9 mouse cellular contexts compared by ENCODE assay signal in genomic region chr11:120577211-120578023, GRCm38 (mm10). TPM values are rescaled to one million over a fixed set of nuclear protein-coding genes. Genes with fewer than 3 reads are reported as not detected.
DNase-seq lines count a peak whose midpoint lies in the region; ATAC-seq and TF ChIP-seq lines count a peak whose summit lies in the region.
"Had no signal": no experiment of that assay in that cellular context is flagged by ENCODE, and none has a peak within 500 bp of the region (broad histone marks: within the 10 kb centered on the region; RNA-seq: fewer than 3 reads in every experiment).

No protein-coding gene starts in this region.

- TF ChIP-seq POLR2A in kidney, adult 2 months (IDR thresholded peaks at IDR 0.05; ENCODE audit: low read depth, low read length) = no peak

- peaks cover 37% of the 10 kb centered on the region for H3K4me1 ChIP-seq in heart, embryonic 12.5 days (replicated peaks)
- H3K4me1 ChIP-seq in kidney, adult 2 months (ENCODE audit: control insufficient read depth, insufficient read depth, low read length) = peaks cover 38% of the 10 kb centered on the region

- H3K27ac ChIP-seq in heart, embryonic 12.5 days (ENCODE audit: poor library complexity, severe bottlenecking) = no peak overlapping the region
- H3K27ac ChIP-seq in kidney, adult 2 months (ENCODE audit: insufficient read depth, low read depth, low read length) = peak overlapping the region; percentile 92

- no peak for ATAC-seq in heart, embryonic 12.5 days (ENCODE audit: insufficient number of reproducible peaks, low FRiP score)
- no peak for ATAC-seq in erythroblast, adult 5-6 weeks (replicated peaks; ENCODE audit: low FRiP score, poor library complexity, severe bottlenecking)

- TF ChIP-seq CTCF in kidney, adult 2 months (conservative IDR thresholded peaks at IDR 0.05; ENCODE audit: insufficient read depth, insufficient read length, low read depth, low read length) = peak; percentile 49; the same call in 1 of the 2 replicates

- H3K27me3 ChIP-seq in heart, embryonic 12.5 days (replicated peaks) = no peaks in the 10 kb centered on the region
- no peaks in the 10 kb centered on the region for H3K27me3 ChIP-seq in kidney, adult 2 months (replicated peaks; ENCODE audit: control insufficient read depth, insufficient read depth, low read length)

- H3K9ac ChIP-seq in heart, embryonic 12.5 days = no peak overlapping the region

- H3K9me3 ChIP-seq in heart, embryonic 12.5 days (replicated peaks) = no peaks in the 10 kb centered on the region

- WGBS in heart, embryonic 12.5 days = 85% methylated on average over 7 of the region's 7 CpGs
- 49% methylated on average over 7 of the region's 7 CpGs for WGBS in kidney, adult 2 months

- H3K4me3 ChIP-seq in heart, embryonic 12.5 days = no peak overlapping the region
- peak overlapping the region; percentile 22 for H3K4me3 ChIP-seq in kidney, adult 2 months (ENCODE audit: insufficient read depth, low read depth, low read length)

- peaks cover 35% of the 10 kb centered on the region for H3K36me3 ChIP-seq in heart, embryonic 12.5 days
- peaks cover 3% of the 10 kb centered on the region for H3K36me3 ChIP-seq in kidney, adult 2 months (ENCODE audit: control insufficient read depth, insufficient read depth, low read length)

- H3K4me2 ChIP-seq in heart, embryonic 12.5 days = no peak overlapping the region

- DNase-seq in heart, adult 18-20 months = peak; percentile 3 to 49
- DNase-seq in 3T3-L1 (ENCODE audit: low read depth, low spot score) = peak; percentile 68
- peak; percentile 60 for DNase-seq in ZHBTc4 (ENCODE audit: low read depth, low spot score)
- peak; percentile 82 for DNase-seq in kidney, adult 2 months
- peak; percentile 54 for DNase-seq in retina, embryonic 14.5 days (ENCODE audit: low spot score)
- DNase-seq in lung, postnatal 14 days = no peak

RNA-seq across cellular contexts. Expression of gene Arhgdia, which starts 4.0 kb away (rescaled TPM):
- 100 to 1,000 TPM; 133 to 144 TPM for total RNA-seq in heart, adult 18-20 months (2021)
- 422 and 442 TPM in 2 replicates for polyA plus RNA-seq in heart, embryonic 12.5 days (2016; fragmentation: Nextera tagmentation; extraction: Ambion mirVana)
- polyA plus RNA-seq in kidney, adult 2 months (2012; rRNA removed) = 543 and 613 TPM in 2 replicates
- total RNA-seq in erythroblast, adult 5-6 weeks (2015; ENCODE audit: low replicate concordance) = 101 and 127 TPM in 2 replicates
- total RNA-seq in erythroblast, adult 5-6 weeks (2017; ENCODE audit: low replicate concordance) = 35.7 and 38.1 TPM in 2 replicates

RNA-seq across cellular contexts. Expression of gene P4hb, which starts 4.4 kb away (rescaled TPM):
- 100 to 1,000 TPM; 230 TPM for total RNA-seq in heart, adult 18-20 months (2021)
- 478 and 480 TPM in 2 replicates for polyA plus RNA-seq in heart, embryonic 12.5 days (2016; fragmentation: Nextera tagmentation; extraction: Ambion mirVana)
- polyA plus RNA-seq in kidney, adult 2 months (2012; rRNA removed) = 323 and 342 TPM in 2 replicates
- 108 and 148 TPM in 2 replicates for total RNA-seq in erythroblast, adult 5-6 weeks (2015; ENCODE audit: low replicate concordance)
- total RNA-seq in erythroblast, adult 5-6 weeks (2017; ENCODE audit: low replicate concordance) = 136 and 145 TPM in 2 replicates

RNA-seq across cellular contexts. Expression of gene Alyref, which starts 20.7 kb away (rescaled TPM):
- 10 to 100 TPM; 44.1 to 46.9 TPM for total RNA-seq in heart, adult 18-20 months (2021)
- polyA plus RNA-seq in heart, embryonic 12.5 days (2016; fragmentation: Nextera tagmentation; extraction: Ambion mirVana) = 356 and 361 TPM in 2 replicates
- 18.8 and 29.0 TPM in 2 replicates for polyA plus RNA-seq in kidney, adult 2 months (2012; rRNA removed)
- 60.6 and 67.8 TPM in 2 replicates for total RNA-seq in erythroblast, adult 5-6 weeks (2015; ENCODE audit: low replicate concordance)
- 86.1 and 86.4 TPM in 2 replicates for total RNA-seq in erythroblast, adult 5-6 weeks (2017; ENCODE audit: low replicate concordance)

RNA-seq across cellular contexts. Expression of gene Anapc11, which starts 20.8 kb away (rescaled TPM):
- total RNA-seq in heart, adult 18-20 months (2021) = 10 to 100 TPM; 84.4 to 89.0 TPM
- 174 and 175 TPM in 2 replicates for polyA plus RNA-seq in heart, embryonic 12.5 days (2016; fragmentation: Nextera tagmentation; extraction: Ambion mirVana)
- polyA plus RNA-seq in kidney, adult 2 months (2012; rRNA removed) = 137 and 143 TPM in 2 replicates
- total RNA-seq in erythroblast, adult 5-6 weeks (2015; ENCODE audit: low replicate concordance) = 15.0 and 16.9 TPM in 2 replicates
- 0.56 and 6.5 TPM in 2 replicates for total RNA-seq in erythroblast, adult 5-6 weeks (2017; ENCODE audit: low replicate concordance)

RNA-seq across cellular contexts. Expression of gene Ppp1r27, which starts 26.5 kb away (rescaled TPM):
- total RNA-seq in heart, adult 18-20 months (2021) = under 1 TPM in 1 of 2 experiments, not detected in 1; 0.35 TPM
- polyA plus RNA-seq in heart, embryonic 12.5 days (2016; fragmentation: Nextera tagmentation; extraction: Ambion mirVana) = not detected in 2 replicates
- polyA plus RNA-seq in kidney, adult 2 months (2012; rRNA removed) = 9.5 TPM in 1 of 2 replicates, not detected in the other
- total RNA-seq in erythroblast, adult 5-6 weeks (2015; ENCODE audit: low replicate concordance) = not detected in 2 replicates
- not detected in 2 replicates for total RNA-seq in erythroblast, adult 5-6 weeks (2017; ENCODE audit: low replicate concordance)
- total RNA-seq: neutrophil, adult 5-6 weeks had no signal
